Mouse (Mus musculus): ENCODE data around the gene Shoc2. TPM values are rescaled to one million over a fixed set of nuclear protein-coding genes. Genes with fewer than 3 reads are reported as not detected.
"Not testable (repeated sequence)": the region's sequence is repeated elsewhere in the genome, so short reads cannot be mapped to it uniquely, and the experiment has no call there.

The Shoc2 gene
- polyA plus RNA-seq, 1 experiment from 2014 or later, result 29.8 TPM

DNA sequence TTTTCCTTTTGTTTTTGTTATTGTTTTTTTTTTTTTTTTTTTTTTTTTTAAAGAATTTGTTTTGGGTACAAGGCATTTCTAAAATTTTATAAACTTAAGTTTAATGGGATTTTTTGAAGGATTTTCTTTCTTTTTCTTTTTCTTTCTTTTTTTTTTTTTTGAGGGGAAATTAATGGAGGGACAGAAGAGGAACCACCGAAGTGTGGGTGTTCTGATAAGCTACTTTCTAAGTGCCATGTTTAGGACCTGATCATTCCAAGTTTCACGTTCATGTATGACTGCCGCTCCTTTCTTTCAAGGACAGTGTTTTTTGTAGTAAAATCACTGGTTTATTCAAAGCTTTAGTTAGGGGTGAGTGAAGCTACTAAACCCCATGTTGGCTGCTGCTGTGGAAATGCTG, 14.9 kb upstream of the Shoc2 start:
- DNase-seq (ENCODE audit: low spot score), result no peak

DNA sequence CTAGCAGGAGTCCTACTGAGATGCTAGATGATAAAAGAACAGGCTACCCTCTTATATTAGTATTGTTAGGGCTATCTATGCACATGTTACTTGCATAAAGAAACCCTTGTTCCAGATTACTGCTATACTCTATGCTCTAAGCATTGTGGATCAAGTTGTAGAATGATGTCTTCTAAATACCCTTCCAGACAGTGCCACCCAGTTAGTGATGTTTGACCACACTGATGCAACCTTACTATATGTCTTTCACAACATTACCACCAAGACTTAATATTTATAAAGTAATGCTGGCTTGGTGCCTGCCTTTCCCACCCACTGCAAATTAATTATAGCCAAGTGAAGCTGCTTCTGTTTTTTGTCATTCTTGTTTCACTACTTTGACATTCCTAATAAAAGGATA, 11.1 kb upstream of the Shoc2 start:
- DNase-seq (ENCODE audit: low spot score), result no peak

DNA sequence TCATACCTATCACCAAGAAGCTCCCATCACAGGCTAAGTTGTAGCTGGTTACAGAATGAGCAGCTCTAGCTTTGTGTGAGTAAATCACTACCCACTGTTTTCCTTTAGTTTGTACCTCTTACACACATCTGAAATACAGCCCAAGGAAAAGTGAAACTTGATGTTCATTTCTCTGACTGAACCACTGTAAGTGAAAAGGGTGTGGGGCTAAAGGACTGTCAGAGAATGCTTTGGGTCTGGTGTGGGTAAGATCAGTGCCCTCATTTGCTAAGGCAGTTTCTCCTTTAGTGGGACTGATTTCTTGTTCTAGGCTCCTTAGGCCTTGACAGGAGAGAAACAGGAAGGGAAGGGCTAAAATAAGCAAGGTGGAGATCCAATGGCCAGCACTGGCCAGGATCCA, 10.1 kb upstream of the Shoc2 start:
- DNase-seq (ENCODE audit: low spot score), result no peak

GRCm38 (mm10) chr19:53939467-53939866, 4.6 kb upstream of the Shoc2 start:
- no peak for DNase-seq (ENCODE audit: low spot score)

- DNase-seq (ENCODE audit: low spot score), result no peak
Observed at GRCm38 (mm10) chr19:53941139-53941538, 3.0 kb upstream of the Shoc2 start.

DNA sequence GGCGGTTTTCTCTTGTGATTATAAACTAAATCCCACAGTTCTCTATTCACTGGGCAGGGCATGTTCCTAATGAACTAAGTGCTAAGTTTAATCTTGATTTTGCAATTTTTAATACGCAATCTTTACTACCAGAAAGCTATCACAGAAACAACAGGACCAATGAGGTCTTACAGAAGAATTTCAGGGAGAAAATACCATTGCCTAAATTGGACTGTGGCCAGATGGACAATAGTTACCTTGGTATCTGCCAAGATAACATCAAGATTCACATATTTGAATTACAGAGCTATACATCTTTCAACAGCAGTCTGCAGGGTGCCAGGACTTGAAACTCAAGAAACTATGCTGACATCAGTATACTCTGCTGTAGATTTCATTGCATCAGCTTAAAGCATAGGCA, 1.8 kb upstream of the Shoc2 start:
- DNase-seq (ENCODE audit: low spot score), result no peak

- no peak for DNase-seq (ENCODE audit: low spot score)
Observed at GRCm38 (mm10) chr19:53944786-53945169, 672 bp downstream of the Shoc2 start.

DNA sequence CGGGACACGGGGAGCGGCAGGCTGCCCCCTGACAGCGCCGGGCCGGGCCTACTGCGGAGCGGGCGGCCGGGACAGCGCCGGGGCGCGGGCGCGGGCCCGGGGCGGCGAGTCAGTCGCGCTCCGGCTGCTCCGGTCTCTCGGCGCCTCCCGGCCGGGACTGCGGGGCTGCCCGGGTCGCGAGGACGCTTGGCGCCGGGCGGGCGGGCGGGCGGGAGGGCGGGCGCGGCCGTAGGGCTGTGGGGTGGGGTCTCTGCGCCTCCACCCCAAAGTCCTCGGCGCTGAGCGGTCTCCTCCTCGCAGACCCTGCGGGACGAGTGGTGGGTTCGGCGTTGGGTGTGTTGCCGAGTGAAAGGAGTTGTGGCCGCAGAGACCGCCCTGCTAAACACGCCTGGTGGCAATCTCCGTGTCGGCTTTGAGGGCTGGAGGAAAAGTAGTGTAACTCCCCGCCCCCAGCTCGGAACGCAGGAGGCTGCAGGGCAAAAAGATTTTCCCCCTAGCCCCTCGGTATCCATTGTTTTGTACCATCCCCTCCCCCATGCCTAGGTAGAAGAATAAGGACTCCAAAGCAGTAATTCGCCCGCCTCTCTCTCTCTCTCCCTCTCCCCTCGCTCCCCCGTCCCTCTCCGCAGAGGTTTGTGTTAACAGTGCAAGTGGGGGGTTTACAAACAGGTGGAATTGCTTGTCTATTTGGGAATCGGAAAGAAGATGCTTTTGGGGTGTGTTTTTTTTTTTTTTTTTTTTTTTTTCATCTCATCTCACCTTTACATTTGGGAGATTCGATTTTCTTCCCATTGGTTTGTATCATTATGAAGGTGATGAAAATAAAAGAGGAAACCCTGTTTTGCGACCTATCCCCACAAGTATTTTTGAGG, 1.3 kb downstream of the Shoc2 start:
- peak; percentile 48 for DNase-seq (ENCODE audit: low spot score)

GRCm38 (mm10) chr19:53957513-53957912, 13.4 kb downstream of the Shoc2 start:
- DNase-seq (ENCODE audit: low spot score), result no peak

- no peak for DNase-seq (ENCODE audit: low spot score)
Observed at GRCm38 (mm10) chr19:53962511-53962910, 18.4 kb downstream of the Shoc2 start.

- DNase-seq (ENCODE audit: low spot score), result not testable (repeated sequence)
Observed at GRCm38 (mm10) chr19:53964347-53964746, 20.2 kb downstream of the Shoc2 start.

DNA sequence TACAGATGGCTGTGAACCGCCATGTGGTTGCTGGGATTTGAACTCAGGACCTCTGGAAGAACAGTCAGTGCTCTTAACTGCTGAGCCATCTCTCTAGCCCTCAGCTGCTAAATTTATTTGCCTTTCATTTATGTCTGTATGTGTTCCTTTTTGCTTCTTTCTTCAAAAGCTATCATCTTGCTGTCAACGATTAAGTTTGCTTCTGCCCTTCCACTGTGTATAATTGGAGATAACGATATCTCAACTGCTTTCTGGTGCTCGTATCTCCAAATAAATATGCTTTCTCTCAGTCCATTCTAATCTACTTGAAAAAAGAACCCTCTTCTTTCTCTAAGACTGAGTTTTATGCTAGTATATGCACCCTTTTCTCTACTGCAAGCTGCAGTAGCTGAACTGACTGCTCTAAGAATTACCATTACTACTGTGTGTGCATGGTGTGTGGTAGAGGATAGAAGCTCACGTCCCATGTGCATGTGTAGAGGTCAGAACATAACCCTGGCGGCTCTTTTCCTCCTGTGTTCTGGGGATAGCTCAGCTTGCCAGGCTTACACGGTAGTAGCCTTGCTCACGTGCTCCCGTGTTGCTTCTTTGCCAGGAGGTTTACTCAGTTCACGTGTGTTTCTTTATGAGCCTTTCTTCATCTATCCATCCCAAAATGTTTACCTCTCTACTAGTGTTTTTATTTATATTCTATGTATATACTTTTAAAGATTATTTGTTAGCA, 21.0 kb downstream of the Shoc2 start:
- DNase-seq (ENCODE audit: low spot score), result no peak

DNA sequence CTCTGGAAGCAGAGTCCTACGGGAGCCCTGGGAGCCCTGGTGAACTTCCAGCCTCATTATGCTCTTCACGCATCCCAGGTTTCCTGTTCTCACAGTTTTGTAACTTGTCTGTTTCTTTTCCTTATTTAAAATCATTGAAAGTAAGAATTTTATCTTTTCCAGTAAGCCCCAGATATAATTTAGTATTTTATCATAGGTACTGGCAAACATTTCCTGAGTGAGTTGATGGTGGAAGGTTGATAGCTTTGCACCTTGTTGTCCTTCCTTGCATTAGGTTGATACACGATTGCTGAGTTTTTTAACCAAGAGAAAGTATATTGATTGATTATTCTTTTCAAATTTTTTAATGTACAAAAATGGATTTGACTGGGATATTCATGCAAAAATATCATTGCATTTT, 25.1 kb downstream of the Shoc2 start:
- no peak for DNase-seq (ENCODE audit: low spot score)

DNA sequence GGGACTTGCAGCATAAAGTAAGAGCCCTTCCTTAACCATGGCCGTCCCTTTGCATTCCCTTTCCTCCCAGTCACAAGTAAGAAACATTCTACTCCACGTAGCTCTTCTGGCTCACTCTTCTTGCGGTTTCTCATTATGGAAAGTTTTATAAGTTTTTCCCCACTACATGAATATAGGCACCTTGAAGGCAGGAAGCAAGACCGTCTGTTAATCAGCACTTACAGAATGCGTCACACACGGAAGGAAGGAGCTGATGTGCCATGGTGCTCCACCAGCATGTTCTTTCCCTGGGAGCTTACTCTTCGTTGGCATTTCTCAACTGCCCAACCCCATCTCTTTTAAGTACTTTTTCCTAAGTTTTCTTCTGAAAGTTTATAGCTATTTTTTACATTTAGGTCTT, 27.8 kb downstream of the Shoc2 start:
- DNase-seq (ENCODE audit: low spot score), result no peak

DNA sequence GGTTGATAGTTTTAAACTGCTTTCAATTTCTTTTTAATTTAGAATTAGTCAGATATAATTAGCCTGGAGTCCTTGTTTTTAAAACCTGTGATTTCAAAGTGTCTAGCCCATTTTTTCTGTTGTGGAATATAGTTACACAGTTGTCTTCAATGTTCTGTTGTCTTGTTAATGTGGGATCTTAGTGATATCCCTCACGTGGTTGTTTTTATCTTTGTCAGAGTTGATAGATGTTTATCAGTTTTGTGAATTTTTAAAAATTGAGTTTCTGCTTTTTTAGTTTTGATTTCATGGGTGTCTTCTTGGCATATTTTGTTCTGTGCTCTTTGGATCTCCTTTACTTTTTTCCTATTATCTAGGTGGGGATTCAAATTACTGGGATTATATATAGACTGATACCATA, 29.6 kb downstream of the Shoc2 start:
- no peak for DNase-seq (ENCODE audit: low spot score)

GRCm38 (mm10) chr19:53982041-53982440, 37.9 kb downstream of the Shoc2 start:
- DNase-seq (ENCODE audit: low spot score), result no peak

DNA sequence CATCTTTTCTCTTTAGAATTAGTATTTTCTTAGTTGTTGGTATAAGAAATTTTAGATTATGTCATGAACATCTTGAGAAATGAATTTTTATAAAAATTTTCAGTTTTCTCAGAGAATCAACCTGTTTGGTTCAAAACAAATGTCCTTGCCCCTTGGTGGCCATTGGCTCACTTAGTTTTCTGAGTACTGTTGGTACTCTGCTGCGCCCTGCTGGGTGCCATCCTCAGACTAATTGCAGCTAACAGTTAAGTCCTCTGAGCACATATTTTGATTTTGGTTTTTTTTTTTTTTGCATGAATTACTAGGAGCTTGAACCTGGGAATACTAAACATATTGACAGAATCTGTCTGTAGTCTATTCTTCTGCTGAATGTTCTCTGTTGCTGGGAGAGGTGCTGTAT, 39.2 kb downstream of the Shoc2 start:
- no peak for DNase-seq (ENCODE audit: low spot score)

- no peak for DNase-seq (ENCODE audit: low spot score)
Observed at GRCm38 (mm10) chr19:53984628-53985027, 40.5 kb downstream of the Shoc2 start.

GRCm38 (mm10) chr19:53990538-53990937, 46.4 kb downstream of the Shoc2 start:
- DNase-seq (ENCODE audit: low spot score), result no peak

GRCm38 (mm10) chr19:53993860-53994259, 49.8 kb downstream of the Shoc2 start:
- DNase-seq (ENCODE audit: low spot score), result no peak

GRCm38 (mm10) chr19:53994276-53994675, 50.2 kb downstream of the Shoc2 start:
- DNase-seq (ENCODE audit: low spot score), result no peak

- DNase-seq (ENCODE audit: low spot score), result no peak
Observed at GRCm38 (mm10) chr19:54010973-54011372, 66.9 kb downstream of the Shoc2 start.

DNA sequence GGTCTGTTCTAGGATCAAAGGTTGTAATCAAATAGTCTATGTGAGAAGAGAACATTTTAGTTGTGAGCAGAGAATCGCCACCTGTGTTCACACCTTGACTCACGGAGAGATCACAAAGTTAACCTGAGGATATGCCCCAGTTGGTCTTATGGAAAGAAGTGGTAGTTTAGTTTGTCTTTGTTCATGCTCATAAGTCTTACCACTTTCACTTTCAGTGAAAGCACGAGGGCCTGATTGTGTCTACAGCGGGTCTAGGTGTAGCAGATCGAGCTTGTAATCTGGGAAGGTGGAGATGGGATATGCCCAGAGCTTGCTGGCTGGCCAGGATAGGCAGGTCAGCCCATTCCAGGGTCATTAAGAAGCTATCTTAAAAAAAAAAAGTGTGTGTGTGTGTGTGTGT, 70.9 kb downstream of the Shoc2 start:
- no peak for DNase-seq (ENCODE audit: low spot score)

Data from thymus, postnatal 0 days (tissue).